Mouse (Mus musculus): ENCODE results near the gene Mucl1. TPM values are rescaled to one million over a fixed set of nuclear protein-coding genes. Genes with fewer than 3 reads are reported as not detected.
"Not testable (repeated sequence)": the region's sequence is repeated elsewhere in the genome, so short reads cannot be mapped to it uniquely, and the experiment has no call there.

The Mucl1 gene
- total RNA-seq (2021) (under 1 TPM; 0.41 to 0.44 TPM), polyA plus RNA-seq (2012; rRNA removed) (not detected in 2 replicates)
- long read RNA-seq, partial matches to known transcripts, result 0 of 1 reads
- long read RNA-seq, other reads (novel, unspliced or antisense), result 0 of 1 reads

- Histone ChIP-seq H3K36me3 (ENCODE audit: control insufficient read depth, insufficient read depth, low read length) (no peaks in the 10 kb centered on the region), H3K4me1 (ENCODE audit: control insufficient read depth, insufficient read depth, low read length) (no peaks in the 10 kb centered on the region), H3K27ac (no peak within 1 kb of the TSS), H3K79me2 (replicated peaks; ENCODE audit: control insufficient read depth, insufficient read depth, low read length) (no peaks in the 10 kb centered on the region), H3K27me3 (ENCODE audit: control insufficient read depth, insufficient read depth, low read length) (no peaks in the 10 kb centered on the region), H3K9ac (ENCODE audit: low read depth, low read length) (no peak within 1 kb of the TSS), H3K4me3 (no peak within 1 kb of the TSS)
- TF ChIP-seq CTCF (IDR thresholded peaks at IDR 0.05) (no peak), EP300 (IDR thresholded peaks at IDR 0.05; ENCODE audit: insufficient read depth, low read depth, low read length) (no peak), POLR2A (IDR thresholded peaks at IDR 0.05; ENCODE audit: insufficient read depth, low read depth, low read length) (no peak)
- intact Hi-C loops (cut with DNase I), result no loop called here
- WGBS, result 76% methylated on average over 2 of the region's 2 CpGs
- no peak for DNase-seq
Observed at GRCm38 (mm10) chr15:103755369-103755768, at the start of gene Mucl1. Mucl1 (minus strand) TSS chr15:103755469.

- peak in 1 of 2 experiments; percentile 24 for DNase-seq
Observed at GRCm38 (mm10) chr15:103766836-103767235, 11.6 kb upstream of the Mucl1 start.

DNA sequence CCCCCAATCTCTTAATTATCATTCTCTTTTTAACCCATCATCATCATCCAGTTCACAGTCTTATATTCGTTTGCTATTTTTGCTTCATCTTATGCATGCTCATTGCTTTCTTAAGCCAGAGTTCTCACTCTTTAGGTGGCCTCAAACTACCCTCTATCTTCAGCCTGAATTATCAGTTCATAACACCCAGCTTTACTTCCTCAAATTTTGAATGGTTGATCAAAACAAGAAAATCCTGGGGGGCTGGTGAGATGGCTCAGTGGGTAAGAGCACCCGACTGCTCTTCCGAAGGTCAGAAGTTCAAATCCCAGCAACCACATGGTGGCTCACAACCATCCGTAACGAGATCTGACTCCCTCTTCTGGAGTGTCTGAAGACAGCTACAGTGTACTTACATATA is 38.4 kb downstream of the Mucl1 start:
- H3K27me3 ChIP-seq (ENCODE audit: control insufficient read depth, insufficient read depth, low read length); H3K9ac ChIP-seq (ENCODE audit: low read depth, low read length); DNase-seq; H3K4me1 ChIP-seq (ENCODE audit: control insufficient read depth, insufficient read depth, low read length); H3K79me2 ChIP-seq (replicated peaks; ENCODE audit: control insufficient read depth, insufficient read depth, low read length); intact Hi-C loops (cut with DNase I); H3K36me3 ChIP-seq (ENCODE audit: control insufficient read depth, insufficient read depth, low read length); H3K4me3 ChIP-seq; H3K27ac ChIP-seq: not testable (repeated sequence)
- WGBS, result 75% methylated on average over 5 of the region's 5 CpGs

More at GRCm38 (mm10) chr15:103766836-103767235, 11.6 kb upstream of the Mucl1 start:
- H3K4me3 ChIP-seq; H3K9ac ChIP-seq (ENCODE audit: low read depth, low read length); H3K36me3 ChIP-seq (ENCODE audit: control insufficient read depth, insufficient read depth, low read length); H3K27me3 ChIP-seq (ENCODE audit: control insufficient read depth, insufficient read depth, low read length); intact Hi-C loops (cut with DNase I); H3K4me1 ChIP-seq (ENCODE audit: control insufficient read depth, insufficient read depth, low read length); H3K79me2 ChIP-seq (replicated peaks; ENCODE audit: control insufficient read depth, insufficient read depth, low read length); H3K27ac ChIP-seq: not testable (repeated sequence)
- WGBS, result 6% methylated on average over 5 of the region's 5 CpGs
- peak; percentile 69 for TF ChIP-seq CTCF (IDR thresholded peaks at IDR 0.05)

Other genes with a start within 250 kb of the Mucl1 start
- 10 to 100 TPM in 1 of 2 experiments, 1 to 10 TPM in 1; 9.0 to 11.6 TPM for gene Ppp1r1a, start 217.5 kb downstream of the Mucl1 start, total RNA-seq (2021)
- gene Ppp1r1a, start 217.5 kb downstream of the Mucl1 start, polyA plus RNA-seq (2012; rRNA removed), result 3.2 and 5.7 TPM in 2 replicates
- not detected for gene Glycam1, start 190.4 kb downstream of the Mucl1 start, total RNA-seq (2021)
- gene Glycam1, start 190.4 kb downstream of the Mucl1 start, polyA plus RNA-seq (2012; rRNA removed), result not detected in 2 replicates
- gene Mucl2, start 143.8 kb upstream of the Mucl1 start, total RNA-seq (2021), result not detected
- gene Mucl2, start 143.8 kb upstream of the Mucl1 start, polyA plus RNA-seq (2012; rRNA removed), result not detected in 2 replicates

Measured in heart, adult 2 months (tissue).